Mouse (Mus musculus): Measurements from ENCODE around the gene Fam171a1. TPM values are rescaled to one million over a fixed set of nuclear protein-coding genes. Genes with fewer than 3 reads are reported as not detected.
A peak's percentile ranks its signal among the peaks of the same experiment; 100 is the strongest.

Gene Fam171a1
- polyA plus RNA-seq, 1 experiment from 2014 or later: 42.5 TPM

GRCm38 (mm10) chr2:3118969-3119368, 4.9 kb downstream of the Fam171a1 start:
- Histone ChIP-seq H3K4me3 (peak overlapping the region; percentile 71), H3K27ac (peak overlapping the region; percentile 94), H3K4me1 (replicated peaks) (peaks cover 25% of the 10 kb centered on the region), H3K27me3 (ENCODE audit: insufficient read depth, poor library complexity, severe bottlenecking) (no peaks in the 10 kb centered on the region), H3K36me3 (no peaks in the 10 kb centered on the region), H3K9me3 (0 out of 2 replicates have a peak, but pooled peaks cover 6% of the 10 kb centered on the region)
- 0% methylated on average over 16 of the region's 16 CpGs for WGBS
- DNase-seq (ENCODE audit: low spot score): no peak

- Histone ChIP-seq H3K27ac (peak overlapping the region; percentile 94), H3K27me3 (ENCODE audit: insufficient read depth, poor library complexity, severe bottlenecking) (no peaks in the 10 kb centered on the region)
- 33% methylated on average over 4 of the region's 4 CpGs for WGBS
Measured at GRCm38 (mm10) chr2:3119371-3119935, 5.4 kb downstream of the Fam171a1 start.

GRCm38 (mm10) chr2:3122571-3122970, 8.5 kb downstream of the Fam171a1 start:
- 0 out of 2 replicates have a peak, but pooled peaks cover 6% of the 10 kb centered on the region for H3K9me3 ChIP-seq
- no peak for DNase-seq (ENCODE audit: low spot score)
- no peaks in the 10 kb centered on the region for H3K36me3 ChIP-seq
- WGBS: 86% methylated on average over 4 of the region's 4 CpGs
- no peaks in the 10 kb centered on the region for H3K27me3 ChIP-seq (ENCODE audit: insufficient read depth, poor library complexity, severe bottlenecking)
- no peak overlapping the region for H3K27ac ChIP-seq
- peaks cover 25% of the 10 kb centered on the region for H3K4me1 ChIP-seq (replicated peaks)
- no peak overlapping the region for H3K4me3 ChIP-seq

More at GRCm38 (mm10) chr2:3119371-3119935, 5.4 kb downstream of the Fam171a1 start:
- no peaks in the 10 kb centered on the region for H3K36me3 ChIP-seq
- peak overlapping the region; percentile 71 for H3K4me3 ChIP-seq
- no peak for DNase-seq (ENCODE audit: low spot score)
- peaks cover 25% of the 10 kb centered on the region for H3K4me1 ChIP-seq (replicated peaks)
- 0 out of 2 replicates have a peak, but pooled peaks cover 6% of the 10 kb centered on the region for H3K9me3 ChIP-seq

- DNase-seq (ENCODE audit: low spot score): no peak
- H3K4me3 ChIP-seq: no peak overlapping the region
- H3K4me1 ChIP-seq (replicated peaks): peaks cover 10% of the 10 kb centered on the region
- H3K36me3 ChIP-seq: no peaks in the 10 kb centered on the region
- no peak overlapping the region for H3K27ac ChIP-seq
- no peaks in the 10 kb centered on the region for H3K9me3 ChIP-seq
- H3K27me3 ChIP-seq (ENCODE audit: insufficient read depth, poor library complexity, severe bottlenecking): no peaks in the 10 kb centered on the region
- WGBS: 87% methylated on average over 4 of the region's 4 CpGs
Measured at GRCm38 (mm10) chr2:3127256-3127883, 13.3 kb downstream of the Fam171a1 start.

- Histone ChIP-seq H3K9me3 (no peaks in the 10 kb centered on the region), H3K27me3 (ENCODE audit: insufficient read depth, poor library complexity, severe bottlenecking) (no peaks in the 10 kb centered on the region), H3K36me3 (no peaks in the 10 kb centered on the region), H3K4me3 (no peak overlapping the region), H3K27ac (no peak overlapping the region), H3K4me1 (replicated peaks) (peaks cover 10% of the 10 kb centered on the region)
- 74% methylated on average over 4 of the region's 4 CpGs for WGBS
- DNase-seq (ENCODE audit: low spot score): no peak
Measured at GRCm38 (mm10) chr2:3128344-3128871, 14.4 kb downstream of the Fam171a1 start.

- WGBS: 48% methylated on average over 2 of the region's 2 CpGs
- Histone ChIP-seq H3K4me3 (no peak overlapping the region), H3K27ac (no peak overlapping the region), H3K27me3 (ENCODE audit: insufficient read depth, poor library complexity, severe bottlenecking) (no peaks in the 10 kb centered on the region), H3K4me1 (replicated peaks) (peaks cover 11% of the 10 kb centered on the region), H3K36me3 (no peaks in the 10 kb centered on the region), H3K9me3 (no peaks in the 10 kb centered on the region)
- no peak for DNase-seq (ENCODE audit: low spot score)
Measured at GRCm38 (mm10) chr2:3128910-3129309, 14.9 kb downstream of the Fam171a1 start.

GRCm38 (mm10) chr2:3132473-3132872, 18.4 kb downstream of the Fam171a1 start:
- no peak for DNase-seq (ENCODE audit: low spot score)
- Histone ChIP-seq H3K36me3 (no peaks in the 10 kb centered on the region), H3K9me3 (no peaks in the 10 kb centered on the region), H3K27me3 (ENCODE audit: insufficient read depth, poor library complexity, severe bottlenecking) (no peaks in the 10 kb centered on the region), H3K27ac (no peak overlapping the region), H3K4me1 (replicated peaks) (peaks cover 40% of the 10 kb centered on the region), H3K4me3 (no peak overlapping the region)
- WGBS: 89% methylated on average over 9 of the region's 9 CpGs

GRCm38 (mm10) chr2:3134580-3135296, 20.7 kb downstream of the Fam171a1 start:
- whole genome bisulfite sequencing: 48% methylated on average over 12 of the region's 12 CpGs
- no peak for DNase-seq (ENCODE audit: low spot score)
- Histone ChIP-seq H3K27me3 (ENCODE audit: insufficient read depth, poor library complexity, severe bottlenecking) (no peaks in the 10 kb centered on the region), H3K36me3 (no peaks in the 10 kb centered on the region), H3K4me1 (replicated peaks) (peaks cover 48% of the 10 kb centered on the region), H3K27ac (peak overlapping the region; percentile 73), H3K9me3 (no peaks in the 10 kb centered on the region), H3K4me3 (no peak overlapping the region)

- H3K36me3 ChIP-seq: no peaks in the 10 kb centered on the region
- peak overlapping the region; percentile 73 for H3K27ac ChIP-seq
- H3K4me1 ChIP-seq (replicated peaks): peaks cover 53% of the 10 kb centered on the region
- no peak for DNase-seq (ENCODE audit: low spot score)
- H3K27me3 ChIP-seq (ENCODE audit: insufficient read depth, poor library complexity, severe bottlenecking): no peaks in the 10 kb centered on the region
- no peak overlapping the region for H3K4me3 ChIP-seq
- no peaks in the 10 kb centered on the region for H3K9me3 ChIP-seq
- 56% methylated on average over 2 of the region's 2 CpGs for WGBS
Measured at GRCm38 (mm10) chr2:3135297-3135684, 21.3 kb downstream of the Fam171a1 start.

GRCm38 (mm10) chr2:3138308-3138707, 24.3 kb downstream of the Fam171a1 start:
- no peaks in the 10 kb centered on the region for H3K36me3 ChIP-seq
- H3K27ac ChIP-seq: no peak overlapping the region
- H3K4me3 ChIP-seq: no peak overlapping the region
- peaks cover 62% of the 10 kb centered on the region for H3K4me1 ChIP-seq (replicated peaks)
- H3K9me3 ChIP-seq: no peaks in the 10 kb centered on the region
- WGBS: 86% methylated on average over 2 of the region's 2 CpGs
- DNase-seq (ENCODE audit: low spot score): no peak
- no peaks in the 10 kb centered on the region for H3K27me3 ChIP-seq (ENCODE audit: insufficient read depth, poor library complexity, severe bottlenecking)

GRCm38 (mm10) chr2:3139065-3139464, 25.0 kb downstream of the Fam171a1 start:
- 81% methylated on average over 2 of the region's 2 CpGs for WGBS
- Histone ChIP-seq H3K4me1 (replicated peaks) (peaks cover 60% of the 10 kb centered on the region), H3K27ac (peak overlapping the region; percentile 80), H3K4me3 (no peak overlapping the region), H3K27me3 (ENCODE audit: insufficient read depth, poor library complexity, severe bottlenecking) (no peaks in the 10 kb centered on the region), H3K9me3 (no peaks in the 10 kb centered on the region), H3K36me3 (no peaks in the 10 kb centered on the region)
- no peak for DNase-seq (ENCODE audit: low spot score)

- no peaks in the 10 kb centered on the region for H3K27me3 ChIP-seq (ENCODE audit: insufficient read depth, poor library complexity, severe bottlenecking)
- peak overlapping the region; percentile 80 for H3K27ac ChIP-seq
- no peak for DNase-seq (ENCODE audit: low spot score)
- no peaks in the 10 kb centered on the region for H3K36me3 ChIP-seq
- H3K4me1 ChIP-seq (replicated peaks): peaks cover 55% of the 10 kb centered on the region
- H3K9me3 ChIP-seq: no peaks in the 10 kb centered on the region
- no peak overlapping the region for H3K4me3 ChIP-seq
- WGBS: 13% methylated on average over 3 of the region's 3 CpGs
Measured at GRCm38 (mm10) chr2:3139578-3139977, 25.6 kb downstream of the Fam171a1 start.

- no peak for DNase-seq (ENCODE audit: low spot score)
- Histone ChIP-seq H3K4me3 (no peak overlapping the region), H3K9me3 (no peaks in the 10 kb centered on the region), H3K36me3 (no peaks in the 10 kb centered on the region), H3K4me1 (replicated peaks) (peaks cover 45% of the 10 kb centered on the region), H3K27ac (no peak overlapping the region; the same call in 1 of the 2 replicates), H3K27me3 (ENCODE audit: insufficient read depth, poor library complexity, severe bottlenecking) (no peaks in the 10 kb centered on the region)
- WGBS: 64% methylated on average over 5 of the region's 5 CpGs
Measured at GRCm38 (mm10) chr2:3140585-3140984, 26.6 kb downstream of the Fam171a1 start.

Measured in hindbrain, embryonic 10.5 days (tissue).